9 mouse cellular contexts compared by ENCODE assay signal in the genomic region with DNA sequence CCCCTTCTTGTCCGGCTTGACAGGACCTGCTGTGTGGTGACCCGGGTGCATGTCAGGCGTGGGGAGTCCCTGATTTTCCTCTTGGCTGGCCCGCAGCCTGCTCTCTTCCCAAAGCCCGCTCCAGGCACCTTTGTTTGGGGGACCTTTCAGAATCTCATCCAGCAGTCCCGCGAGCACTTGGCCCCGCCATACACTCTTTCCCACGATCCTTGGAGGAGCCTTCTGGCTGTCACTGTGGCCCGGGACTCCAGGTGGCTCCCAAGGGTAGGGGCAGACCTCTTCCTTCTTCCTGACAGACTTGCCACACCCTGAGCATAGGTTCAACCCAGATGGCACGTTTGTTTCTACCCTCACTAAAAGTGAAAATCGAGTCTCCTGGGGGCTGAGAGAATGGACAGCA. TPM values are rescaled to one million over a fixed set of nuclear protein-coding genes. Genes with fewer than 3 reads are reported as not detected.
DNase-seq lines count a peak whose midpoint lies in the region; ATAC-seq and TF ChIP-seq lines count a peak whose summit lies in the region.
"Had no signal": no experiment of that assay in that cellular context is flagged by ENCODE, and none has a peak within 500 bp of the region (broad histone marks: within the 10 kb centered on the region; RNA-seq: fewer than 3 reads in every experiment).

No protein-coding gene starts in this region.

- no peak overlapping the region; the same call in 1 of the 2 replicates for H3K4me2 ChIP-seq in heart, postnatal 0 days (ENCODE audit: low read depth, low read length)
- peak overlapping the region; percentile 61 for H3K4me2 ChIP-seq in hindbrain, postnatal 0 days (ENCODE audit: low read depth, low read length)
- H3K4me2 ChIP-seq in stomach, embryonic 15.5 days = peak overlapping the region; percentile 76

- no peaks in the 10 kb centered on the region for H3K9me3 ChIP-seq in heart, postnatal 0 days (replicated peaks; ENCODE audit: control insufficient read depth, low read length)
- H3K9me3 ChIP-seq in hindbrain, postnatal 0 days (ENCODE audit: low read length) = no peaks in the 10 kb centered on the region
- H3K9me3 ChIP-seq in stomach, embryonic 15.5 days = no peaks in the 10 kb centered on the region

- H3K36me3 ChIP-seq in heart, postnatal 0 days (replicated peaks; ENCODE audit: control insufficient read depth, insufficient read depth, low read length) = no peaks in the 10 kb centered on the region
- no peaks in the 10 kb centered on the region for H3K36me3 ChIP-seq in hindbrain, postnatal 0 days (ENCODE audit: insufficient read depth, low read length)
- no peaks in the 10 kb centered on the region for H3K36me3 ChIP-seq in stomach, embryonic 15.5 days

- 0 out of 2 replicates have a peak overlapping the region, but pooled peaks have one; percentile 51 for H3K4me3 ChIP-seq in heart, postnatal 0 days (ENCODE audit: low read depth, low read length)
- peak overlapping the region; percentile 37 for H3K4me3 ChIP-seq in hindbrain, postnatal 0 days (ENCODE audit: low read length)
- peak overlapping the region; percentile 51 for H3K4me3 ChIP-seq in stomach, embryonic 15.5 days (replicated peaks)

- no peak for TF ChIP-seq EP300 in heart, postnatal 0 days (IDR thresholded peaks at IDR 0.05; ENCODE audit: low read depth)

- WGBS in heart, postnatal 0 days = 44% methylated on average over 12 of the region's 12 CpGs
- WGBS in hindbrain, postnatal 0 days = 22% methylated on average over 12 of the region's 12 CpGs
- WGBS in stomach, embryonic 15.5 days = 36% methylated on average over 12 of the region's 12 CpGs

- H3K4me1 ChIP-seq in heart, postnatal 0 days (ENCODE audit: control insufficient read depth, insufficient read depth) = peaks cover 9% of the 10 kb centered on the region
- 0 out of 2 replicates have a peak, but pooled peaks cover 3% of the 10 kb centered on the region for H3K4me1 ChIP-seq in hindbrain, postnatal 0 days (ENCODE audit: insufficient read depth, low read length)
- peaks cover 18% of the 10 kb centered on the region; the same call in 1 of the 2 replicates for H3K4me1 ChIP-seq in stomach, embryonic 15.5 days

- peaks cover 41% of the 10 kb centered on the region for H3K27me3 ChIP-seq in heart, postnatal 0 days (ENCODE audit: control insufficient read depth, insufficient read depth, low read length)
- peaks cover 7% of the 10 kb centered on the region; the same call in 1 of the 2 replicates for H3K27me3 ChIP-seq in hindbrain, postnatal 0 days (ENCODE audit: insufficient read depth, low read length)
- peaks cover 27% of the 10 kb centered on the region for H3K27me3 ChIP-seq in stomach, embryonic 15.5 days (replicated peaks)

- DNase-seq in heart, postnatal 0 days (ENCODE audit: low spot score) = no peak
- no peak for DNase-seq in heart, postnatal 14 days
- peak; percentile 8 for DNase-seq in thymus, postnatal 25 days
- no peak for DNase-seq in thymus, postnatal 0 days (ENCODE audit: low spot score)
- DNase-seq in hindbrain, postnatal 0 days (ENCODE audit: low spot score) = no peak
- DNase-seq in cerebellum, postnatal 25 days = no peak
- no peak for DNase-seq in spleen, postnatal 14 days (ENCODE audit: low spot score in 2 of 2)
- DNase-seq: cerebellum, adult 9-11 months had no signal

- H3K27ac ChIP-seq in heart, postnatal 0 days (ENCODE audit: low read depth) = no peak overlapping the region
- 0 out of 2 replicates have a peak overlapping the region, but pooled peaks have one; percentile 1 for H3K27ac ChIP-seq in hindbrain, postnatal 0 days
- peak overlapping the region; percentile 65 for H3K27ac ChIP-seq in stomach, embryonic 15.5 days

- H3K9ac ChIP-seq in heart, postnatal 0 days (replicated peaks; ENCODE audit: low read depth, low read length) = no peak overlapping the region
- no peak overlapping the region for H3K9ac ChIP-seq in hindbrain, postnatal 0 days (replicated peaks; ENCODE audit: low read length)
- peak overlapping the region; percentile 49; the same call in 1 of the 2 replicates for H3K9ac ChIP-seq in stomach, embryonic 15.5 days

- intact Hi-C loops in heart, postnatal 14 days (cut with DNase I) = no loop called here

- no peak for TF ChIP-seq CTCF in heart, postnatal 0 days (IDR thresholded peaks at IDR 0.05; ENCODE audit: low read depth)
- TF ChIP-seq CTCF in hindbrain, postnatal 0 days (IDR thresholded peaks at IDR 0.05; ENCODE audit: low read depth) = no peak

- ATAC-seq in heart, postnatal 0 days (ENCODE audit: insufficient read depth, low read depth) = no peak
- ATAC-seq in hindbrain, postnatal 0 days = no peak
- no peak for ATAC-seq in stomach, embryonic 15.5 days (ENCODE audit: insufficient read depth, low FRiP score, low read depth)

RNA-seq across cellular contexts. Expression of a gene that starts 1.0 kb away (rescaled TPM):
- total RNA-seq in heart, postnatal 0 days (2014; rRNA removed; ENCODE audit: low replicate concordance) = 1.1 and 1.5 TPM in 2 replicates
- polyA plus RNA-seq in heart, postnatal 0 days (2015; fragmentation: Nextera tagmentation; extraction: Ambion mirVana) = 0.85 and 1.1 TPM in 2 replicates
- total RNA-seq in heart, postnatal 14 days (2021) = 1 to 10 TPM; 4.3 to 4.5 TPM
- 7.8 TPM in 2 replicates for polyA plus RNA-seq in thymus, postnatal 0 days (2015; fragmentation: Nextera tagmentation; extraction: Ambion mirVana)
- 1.7 and 3.1 TPM in 2 replicates for total RNA-seq in hindbrain, postnatal 0 days (2014; rRNA removed)
- 2.2 and 2.8 TPM in 2 replicates for polyA plus RNA-seq in hindbrain, postnatal 0 days (2015; fragmentation: Nextera tagmentation; extraction: Ambion mirVana)
- polyA plus RNA-seq in stomach, embryonic 15.5 days (2015; fragmentation: Nextera tagmentation; extraction: Ambion mirVana) = 13.4 and 13.5 TPM in 2 replicates

RNA-seq across cellular contexts. Expression of a gene that starts 37.0 kb away (rescaled TPM):
- total RNA-seq in heart, postnatal 0 days (2014; rRNA removed; ENCODE audit: low replicate concordance) = 90.4 and 98.3 TPM in 2 replicates
- polyA plus RNA-seq in heart, postnatal 0 days (2015; fragmentation: Nextera tagmentation; extraction: Ambion mirVana) = 86.3 and 88.4 TPM in 2 replicates
- 10 to 100 TPM; 18.6 to 19.3 TPM for total RNA-seq in heart, postnatal 14 days (2021)
- 182 and 188 TPM in 2 replicates for polyA plus RNA-seq in thymus, postnatal 0 days (2015; fragmentation: Nextera tagmentation; extraction: Ambion mirVana)
- 51.5 and 52.3 TPM in 2 replicates for total RNA-seq in hindbrain, postnatal 0 days (2014; rRNA removed)
- polyA plus RNA-seq in hindbrain, postnatal 0 days (2015; fragmentation: Nextera tagmentation; extraction: Ambion mirVana) = 60.3 and 61.7 TPM in 2 replicates
- polyA plus RNA-seq in stomach, embryonic 15.5 days (2015; fragmentation: Nextera tagmentation; extraction: Ambion mirVana) = 186 and 208 TPM in 2 replicates

RNA-seq across cellular contexts. Expression of a gene that starts 42.3 kb away (rescaled TPM):
- total RNA-seq in heart, postnatal 0 days (2014; rRNA removed; ENCODE audit: low replicate concordance) = 5.4 and 5.8 TPM in 2 replicates
- 6.2 and 6.3 TPM in 2 replicates for polyA plus RNA-seq in heart, postnatal 0 days (2015; fragmentation: Nextera tagmentation; extraction: Ambion mirVana)
- total RNA-seq in heart, postnatal 14 days (2021) = 1 to 10 TPM; 7.1 to 8.9 TPM
- polyA plus RNA-seq in thymus, postnatal 0 days (2015; fragmentation: Nextera tagmentation; extraction: Ambion mirVana) = 16.8 and 18.9 TPM in 2 replicates
- total RNA-seq in hindbrain, postnatal 0 days (2014; rRNA removed) = 11.4 and 14.3 TPM in 2 replicates
- polyA plus RNA-seq in hindbrain, postnatal 0 days (2015; fragmentation: Nextera tagmentation; extraction: Ambion mirVana) = 7.9 and 9.9 TPM in 2 replicates
- 16.3 and 21.9 TPM in 2 replicates for polyA plus RNA-seq in stomach, embryonic 15.5 days (2015; fragmentation: Nextera tagmentation; extraction: Ambion mirVana)

RNA-seq across cellular contexts. Expression of a gene that starts 42.5 kb away (rescaled TPM):
- total RNA-seq in heart, postnatal 0 days (2014; rRNA removed; ENCODE audit: low replicate concordance) = 11.7 and 17.9 TPM in 2 replicates
- 19.0 and 19.6 TPM in 2 replicates for polyA plus RNA-seq in heart, postnatal 0 days (2015; fragmentation: Nextera tagmentation; extraction: Ambion mirVana)
- 10 to 100 TPM; 20.6 to 23.8 TPM for total RNA-seq in heart, postnatal 14 days (2021)
- polyA plus RNA-seq in thymus, postnatal 0 days (2015; fragmentation: Nextera tagmentation; extraction: Ambion mirVana) = 47.2 and 48.8 TPM in 2 replicates
- total RNA-seq in hindbrain, postnatal 0 days (2014; rRNA removed) = 46.4 and 52.8 TPM in 2 replicates
- polyA plus RNA-seq in hindbrain, postnatal 0 days (2015; fragmentation: Nextera tagmentation; extraction: Ambion mirVana) = 39.2 and 42.8 TPM in 2 replicates
- polyA plus RNA-seq in stomach, embryonic 15.5 days (2015; fragmentation: Nextera tagmentation; extraction: Ambion mirVana) = 34.6 and 36.4 TPM in 2 replicates

RNA-seq across cellular contexts. Expression of a gene that starts 52.2 kb away (rescaled TPM):
- 365 and 410 TPM in 2 replicates for total RNA-seq in heart, postnatal 0 days (2014; rRNA removed; ENCODE audit: low replicate concordance)
- 518 and 561 TPM in 2 replicates for polyA plus RNA-seq in heart, postnatal 0 days (2015; fragmentation: Nextera tagmentation; extraction: Ambion mirVana)
- total RNA-seq in heart, postnatal 14 days (2021) = 100 to 1,000 TPM; 184 to 193 TPM
- polyA plus RNA-seq in thymus, postnatal 0 days (2015; fragmentation: Nextera tagmentation; extraction: Ambion mirVana) = 2,823 and 2,911 TPM in 2 replicates
- total RNA-seq in hindbrain, postnatal 0 days (2014; rRNA removed) = 603 and 627 TPM in 2 replicates
- 2,179 and 2,253 TPM in 2 replicates for polyA plus RNA-seq in hindbrain, postnatal 0 days (2015; fragmentation: Nextera tagmentation; extraction: Ambion mirVana)
- 1,577 and 1,755 TPM in 2 replicates for polyA plus RNA-seq in stomach, embryonic 15.5 days (2015; fragmentation: Nextera tagmentation; extraction: Ambion mirVana)
